Mouse (Mus musculus): ENCODE measurements around the gene Astn2.

Gene Astn2

GRCm38 (mm10) chr4:65678495-65678894 lies 725.9 kb downstream of the Astn2 start:
- DNase-seq (ENCODE audit: low read depth, low spot score): no peak

GRCm38 (mm10) chr4:65674267-65674978 lies 730.0 kb downstream of the Astn2 start:
- DNase-seq (ENCODE audit: low read depth, low spot score): no peak

DNA sequence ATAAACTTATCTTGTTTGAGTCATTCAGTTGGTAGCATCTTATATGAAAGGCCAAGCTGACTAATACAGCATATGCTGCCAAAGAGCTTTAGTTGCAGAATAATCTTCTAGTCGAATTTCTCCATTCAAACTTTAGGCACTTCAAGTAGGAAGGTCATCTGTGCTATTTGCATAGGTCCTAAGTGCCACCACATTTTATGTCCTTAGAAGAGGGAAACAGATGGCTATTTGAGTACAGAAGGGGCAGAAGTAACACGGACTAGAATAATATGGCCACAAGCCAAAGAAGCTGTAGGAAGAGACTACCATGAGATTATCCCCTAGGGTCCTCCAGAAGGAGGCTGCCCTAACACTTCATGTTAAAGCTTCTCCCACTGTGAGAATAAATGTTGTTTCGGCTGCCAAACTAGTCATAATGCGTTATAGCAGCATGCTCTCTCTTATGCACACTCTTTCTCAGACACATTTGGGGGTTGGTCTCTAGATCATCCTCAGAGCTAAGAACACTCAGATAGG lies 730.9 kb downstream of the Astn2 start:
- DNase-seq (ENCODE audit: low read depth, low spot score): no peak

DNA sequence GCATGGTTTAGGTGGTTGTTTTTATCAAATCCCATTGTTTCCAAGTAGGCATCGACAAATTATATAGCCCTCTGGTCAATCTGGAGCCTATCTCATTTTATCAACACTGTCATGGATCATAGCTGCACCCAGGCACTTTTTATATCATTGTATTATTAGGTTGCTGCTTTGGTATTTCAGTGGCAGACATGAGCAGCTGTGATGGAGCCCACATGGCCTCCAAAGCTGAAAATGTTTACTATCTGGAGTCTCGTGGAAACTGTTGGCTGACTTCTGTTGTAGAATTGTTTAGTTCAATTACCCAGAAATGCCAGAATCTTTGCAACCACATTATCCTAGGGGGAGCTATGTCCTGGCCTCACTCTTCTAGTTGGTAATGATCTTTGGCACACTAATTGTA lies 732.1 kb downstream of the Astn2 start:
- no peak for DNase-seq (ENCODE audit: low read depth, low spot score)

DNA sequence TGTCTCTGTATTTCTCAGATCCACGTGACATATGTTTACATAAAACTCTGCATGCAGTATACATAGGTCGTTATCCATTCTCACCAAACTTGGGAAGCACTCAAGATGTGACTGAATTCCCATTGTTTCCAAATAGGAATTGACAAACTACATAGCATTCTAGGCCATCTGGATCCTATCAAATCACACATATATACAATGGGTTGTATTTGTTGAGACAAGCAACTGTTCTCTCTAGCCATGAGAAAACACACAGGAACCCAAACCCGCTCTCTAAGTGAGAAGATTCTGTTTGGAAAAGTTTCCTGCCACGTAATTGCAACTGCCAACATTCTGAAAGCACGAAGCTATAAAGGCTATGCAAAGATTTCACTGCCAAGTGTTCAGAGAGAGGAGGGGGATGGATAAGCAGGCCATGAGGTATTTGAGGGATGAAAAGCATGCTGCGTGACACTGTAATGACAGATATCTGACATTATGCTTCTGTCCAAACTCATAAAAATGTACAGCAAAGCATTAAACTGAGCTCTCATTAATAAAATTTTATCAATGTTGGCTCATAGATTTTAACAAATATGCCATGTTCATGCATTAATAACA lies 732.7 kb downstream of the Astn2 start:
- DNase-seq (ENCODE audit: low read depth, low spot score): no peak

DNA sequence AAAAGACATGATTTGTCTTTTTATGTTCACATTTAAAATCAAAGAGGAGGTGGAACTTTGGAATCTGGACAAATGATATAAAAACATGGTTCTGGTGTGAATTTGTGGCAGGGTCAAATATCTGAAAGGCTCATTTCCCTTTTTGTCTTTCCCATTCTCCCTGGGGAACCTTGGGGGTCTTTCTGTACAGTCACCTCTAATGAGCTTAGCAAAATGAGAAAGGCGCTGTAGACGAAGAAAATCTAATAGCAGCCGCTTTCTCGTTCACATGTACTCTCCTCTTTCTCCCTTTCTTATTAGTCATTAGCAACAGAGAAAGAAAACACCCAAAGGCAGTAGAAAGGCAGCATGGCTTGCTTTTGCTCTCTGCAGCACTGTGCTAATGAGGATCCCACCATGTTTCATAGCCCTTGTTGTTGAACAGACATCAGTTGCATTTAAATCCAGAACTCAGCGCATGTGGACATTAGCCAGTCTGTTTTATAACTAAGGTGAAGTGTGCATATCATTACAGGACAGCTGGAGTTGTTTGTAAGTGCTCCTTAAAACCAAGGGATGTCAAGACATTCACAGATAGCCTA lies 737.3 kb downstream of the Astn2 start:
- no peak for DNase-seq (ENCODE audit: low read depth, low spot score)

DNA sequence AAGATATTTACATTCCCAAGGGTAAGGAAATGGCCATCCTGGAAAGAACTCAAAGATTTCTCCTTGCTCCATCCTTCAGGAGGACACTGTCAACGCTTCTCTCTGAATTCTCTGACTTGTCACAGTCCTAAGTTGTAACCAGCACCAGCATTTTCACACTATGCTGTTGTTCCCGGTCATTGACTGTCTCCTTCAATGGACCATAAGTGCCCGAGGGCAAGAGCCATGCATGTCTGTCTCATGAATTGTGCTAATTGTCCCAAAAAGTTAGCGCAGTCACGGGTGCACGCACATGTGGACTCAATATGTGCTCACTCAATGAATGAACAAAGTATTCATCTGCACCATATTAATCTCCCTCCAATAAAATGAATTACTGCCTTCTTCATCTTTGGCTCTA lies 741.2 kb downstream of the Astn2 start:
- DNase-seq (ENCODE audit: low read depth, low spot score): no peak

GRCm38 (mm10) chr4:65654723-65655122 lies 749.7 kb downstream of the Astn2 start:
- DNase-seq (ENCODE audit: low read depth, low spot score): peak; percentile 76

DNA sequence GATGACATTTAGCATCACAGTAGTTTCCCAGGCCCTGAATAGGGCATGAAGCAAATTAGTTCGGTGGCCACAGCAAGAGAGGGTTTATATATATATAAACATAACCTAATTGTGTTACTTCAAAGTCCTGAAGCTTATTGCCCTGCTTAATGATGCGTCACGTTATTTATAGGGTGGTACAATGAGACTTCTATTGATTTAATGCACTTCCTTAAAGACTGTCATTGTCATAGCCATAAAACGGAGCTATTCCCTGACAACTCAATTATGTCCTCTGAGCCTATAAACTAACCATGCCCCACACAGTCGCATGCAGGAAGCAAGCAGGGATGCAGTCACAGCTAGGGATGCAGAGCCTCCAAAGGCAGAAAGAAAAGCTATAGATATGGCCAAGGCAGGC lies 761.8 kb downstream of the Astn2 start:
- no peak for DNase-seq (ENCODE audit: low read depth, low spot score)

GRCm38 (mm10) chr4:65638231-65638630 lies 766.2 kb downstream of the Astn2 start:
- no peak for DNase-seq (ENCODE audit: low read depth, low spot score)

GRCm38 (mm10) chr4:65620125-65620524 lies 784.3 kb downstream of the Astn2 start:
- DNase-seq (ENCODE audit: low read depth, low spot score): no peak

DNA sequence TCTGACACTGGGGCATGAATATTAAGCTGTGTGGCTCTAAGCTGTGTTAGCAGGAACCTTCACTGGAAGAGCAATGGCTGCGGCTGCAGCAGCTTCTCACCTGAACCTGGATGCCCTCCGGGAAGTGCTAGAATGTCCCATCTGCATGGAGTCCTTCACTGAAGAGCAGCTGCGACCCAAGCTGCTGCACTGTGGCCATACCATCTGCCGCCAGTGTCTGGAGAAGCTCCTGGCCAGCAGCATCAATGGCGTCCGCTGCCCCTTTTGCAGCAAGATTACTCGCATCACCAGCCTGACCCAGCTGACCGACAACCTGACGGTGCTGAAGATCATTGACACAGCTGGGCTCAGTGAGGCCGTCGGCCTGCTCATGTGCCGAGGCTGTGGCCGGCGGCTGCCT lies 791.3 kb downstream of the Astn2 start:
- no peak for DNase-seq (ENCODE audit: low read depth, low spot score)

- no peak for DNase-seq (ENCODE audit: low read depth, low spot score)
Measured at GRCm38 (mm10) chr4:65610896-65611295, 793.5 kb downstream of the Astn2 start.

GRCm38 (mm10) chr4:65610329-65610728 lies 794.1 kb downstream of the Astn2 start:
- no peak for DNase-seq (ENCODE audit: low read depth, low spot score)

DNA sequence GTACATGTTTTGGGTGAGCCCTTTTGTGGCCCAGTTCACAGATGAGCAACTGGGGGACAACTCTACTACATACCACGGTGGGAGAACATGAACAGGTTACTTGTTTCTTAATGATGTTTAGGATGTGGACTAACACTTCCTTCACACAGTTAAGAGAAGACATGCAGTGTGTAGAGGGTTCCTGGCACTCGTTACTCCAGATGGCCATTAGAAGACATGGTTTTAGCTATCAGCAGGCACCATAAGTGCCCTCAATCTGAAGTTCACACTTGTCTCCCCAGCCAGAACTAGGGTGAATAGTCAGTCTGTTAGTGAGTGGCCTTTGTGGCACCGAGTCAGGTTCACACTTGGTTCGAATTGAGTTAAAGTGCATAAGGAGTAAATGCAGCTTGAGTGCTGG lies 796.3 kb downstream of the Astn2 start:
- no peak for DNase-seq (ENCODE audit: low read depth, low spot score)

- no peak for DNase-seq (ENCODE audit: low read depth, low spot score)
Measured at GRCm38 (mm10) chr4:65607184-65607631, 797.2 kb downstream of the Astn2 start.

- peak; percentile 61 for DNase-seq (ENCODE audit: low read depth, low spot score)
Measured at GRCm38 (mm10) chr4:65605151-65605702, 799.2 kb downstream of the Astn2 start.

DNA sequence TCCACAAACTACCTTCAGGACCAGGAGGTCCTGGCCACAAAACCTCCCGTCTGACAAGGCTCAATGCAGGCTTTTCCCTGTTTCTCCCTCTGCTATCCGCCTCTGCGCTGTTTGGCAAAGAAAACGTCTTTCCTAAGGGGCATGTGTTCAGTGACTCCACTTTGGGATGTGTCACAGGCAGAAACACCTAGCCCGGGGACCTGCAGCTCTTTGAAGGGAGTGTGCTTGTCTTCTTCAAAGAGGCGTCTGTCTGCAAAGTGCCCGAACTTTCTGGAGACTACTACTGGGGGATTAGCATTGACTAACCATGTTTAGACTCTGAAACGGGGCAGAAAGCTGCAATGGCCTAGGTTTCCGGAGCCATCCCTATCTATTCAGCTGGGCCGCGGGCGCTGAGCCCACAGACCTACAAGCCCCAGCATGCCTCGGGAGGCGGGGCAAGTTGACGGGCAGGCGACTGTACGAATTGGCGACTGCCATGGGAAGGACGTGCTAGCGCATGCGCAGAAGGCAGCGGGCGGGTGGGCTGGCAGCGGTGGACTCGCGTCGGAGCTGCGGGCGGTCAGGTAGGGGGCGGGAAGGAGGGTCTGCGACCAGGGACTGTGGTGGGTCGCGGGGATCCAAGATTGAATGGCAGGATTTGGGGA lies 799.8 kb downstream of the Astn2 start, which contains the start of gene Trim32:
Trim32 (plus strand) TSS at position 483 of the 647 bp plus-strand sequence.
- DNase-seq (ENCODE audit: low read depth, low spot score): peak; percentile 95

DNA sequence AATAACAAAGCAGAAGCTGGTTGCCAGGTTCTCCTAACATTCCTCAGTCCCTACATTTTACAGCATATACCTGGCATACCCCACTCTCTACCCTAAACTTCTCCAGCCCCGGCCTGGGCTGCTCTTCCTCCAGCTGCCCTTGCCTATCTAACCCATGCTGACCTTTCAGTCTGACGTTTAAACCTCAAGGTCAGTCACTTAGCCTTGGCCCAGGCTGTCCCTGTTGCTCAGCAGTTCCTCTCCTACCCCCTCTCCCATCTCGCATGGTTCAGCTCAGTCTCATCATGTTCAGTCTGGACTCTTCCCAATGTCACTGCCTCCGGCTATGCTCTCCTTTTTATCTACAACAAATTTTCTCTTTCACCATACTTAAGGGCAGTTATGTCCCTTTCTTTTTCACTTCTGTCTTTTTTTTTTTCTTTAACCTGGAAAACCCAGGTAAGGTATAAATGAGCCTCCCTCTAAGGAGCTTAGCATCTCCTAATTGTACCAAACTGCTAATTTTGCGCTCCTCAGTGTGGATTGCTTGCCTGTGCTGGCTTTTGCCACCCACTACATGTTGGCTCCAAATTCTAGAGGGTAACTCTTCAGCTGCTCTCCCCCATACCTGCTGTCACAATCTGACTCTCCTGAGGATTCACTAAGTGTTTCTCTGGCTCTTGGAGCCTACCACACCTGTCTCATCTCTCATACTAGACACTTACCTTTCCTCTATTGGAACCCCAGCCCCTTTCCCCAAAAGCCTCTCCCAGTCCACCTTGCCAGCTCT lies 809.6 kb downstream of the Astn2 start:
- DNase-seq (ENCODE audit: low read depth, low spot score): no peak

DNA sequence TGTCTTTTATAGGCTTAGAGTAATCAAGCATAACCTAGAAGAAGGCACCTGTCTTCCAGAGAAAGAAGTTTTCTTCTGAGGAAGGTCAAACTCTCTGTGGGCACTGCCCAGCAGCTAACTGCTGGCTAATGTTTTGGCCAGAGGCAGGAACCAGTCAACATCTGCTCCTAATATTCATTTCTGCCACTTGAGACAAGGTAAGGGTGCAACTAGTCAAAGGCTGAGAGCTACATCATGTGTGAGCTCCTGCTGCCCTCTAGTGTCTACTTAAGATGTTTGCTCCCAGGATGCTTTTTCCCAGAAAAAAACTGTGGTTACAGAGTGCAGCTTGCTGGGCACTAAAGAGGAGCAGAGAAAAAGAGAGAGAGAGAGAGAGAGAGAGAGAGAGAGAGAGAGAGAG lies 814.6 kb downstream of the Astn2 start:
- DNase-seq (ENCODE audit: low read depth, low spot score): peak; percentile 86

- DNase-seq (ENCODE audit: low read depth, low spot score): no peak
Measured at GRCm38 (mm10) chr4:65586947-65587346, 817.5 kb downstream of the Astn2 start.

Data from 3T3-L1 (cell line).